Mouse (Mus musculus): Measurements from ENCODE around the gene Mpz.

DNA sequence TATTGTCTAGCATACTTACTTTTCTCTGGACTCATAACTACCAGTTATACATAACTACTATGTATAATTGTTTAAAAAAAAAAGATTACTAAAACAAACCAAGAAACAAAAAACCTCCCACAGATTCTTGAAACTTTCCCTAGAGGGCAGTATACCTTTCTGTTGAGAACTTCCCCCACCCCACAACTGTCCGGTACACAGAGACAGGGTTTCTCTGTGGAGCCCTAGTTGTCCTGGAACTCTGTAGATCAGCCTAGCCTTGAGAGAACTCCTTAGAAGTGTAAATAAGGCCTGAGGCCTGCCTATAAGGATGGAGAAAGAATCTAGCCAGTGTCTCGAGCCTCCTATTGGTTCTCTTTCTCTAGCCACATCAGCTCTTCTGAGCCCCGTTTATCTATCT, 13.7 kb downstream of the Mpz start:
- TF ChIP-seq EP300 (IDR thresholded peaks at IDR 0.05; ENCODE audit: low read depth) (no peak), CTCF (IDR thresholded peaks at IDR 0.05; ENCODE audit: low read depth) (peak; percentile 54)

Measured in heart, postnatal 0 days (tissue).